Mouse (Mus musculus) stomach, embryonic 15.5 days (tissue): ENCODE data around the gene Slc51b. TPM values are rescaled to one million over a fixed set of nuclear protein-coding genes. Genes with fewer than 3 reads are reported as not detected.

ENCODE experiments used
- ATAC-seq: fragments of 200-750 bp; cut with Nextera tagmentation; 2 replicates; pipeline ENCODE4 v1.8.0; 2017; ENCODE audit warnings: low read depth, moderate number of reproducible peaks, moderate TSS enrichment; ENCODE audit not compliant: insufficient read depth, low FRiP score
- H3K27ac ChIP-seq: fragments of 300-500 bp; sonication (generic); 2 replicates; pipeline ENCODE4 v1.5.1; 2015; ENCODE audit warnings: mild to moderate bottlenecking, inconsistent platforms
- H3K27me3 ChIP-seq: fragments of 300-500 bp; sonication (generic); replicated peaks from 2 replicates; pipeline ENCODE4 v1.6.1; 2015; ENCODE audit warnings: inconsistent platforms
- H3K36me3 ChIP-seq: fragments of 300-500 bp; sonication (generic); 2 replicates; pipeline ENCODE4 v1.6.1; 2015; ENCODE audit warnings: inconsistent platforms
- H3K4me1 ChIP-seq: fragments of 300-500 bp; sonication (generic); 2 replicates; pipeline ENCODE4 v1.6.1; 2015; ENCODE audit warnings: inconsistent platforms
- H3K4me2 ChIP-seq: fragments of 300-500 bp; sonication (generic); 2 replicates; pipeline ENCODE4 v1.6.1; 2015; ENCODE audit warnings: mild to moderate bottlenecking, inconsistent platforms
- H3K4me3 ChIP-seq: fragments of 300-500 bp; sonication (generic); replicated peaks from 2 replicates; pipeline ENCODE4 v1.5.1; 2015; ENCODE audit warnings: inconsistent platforms
- H3K9ac ChIP-seq: fragments of 300-500 bp; sonication (generic); 2 replicates; pipeline ENCODE4 v1.6.1; 2015; ENCODE audit warnings: inconsistent platforms
- H3K9me3 ChIP-seq: fragments of 300-500 bp; sonication (generic); 2 replicates; pipeline ENCODE4 v1.6.1; 2016; ENCODE audit warnings: inconsistent platforms
- WGBS: fragments of 180-500 bp; shearing (Covaris S2); methylation state at CpG from one replicate; pipeline ENCODE4 v1.1.7; 2015; 5-methylcytosine and 5-hydroxymethylcytosine counted together
- polyA plus RNA-seq: library from polyadenylated mRNA; unstranded; fragments of >200 nt; fragmentation: Nextera tagmentation; extraction: Ambion mirVana; gene quantifications from 2 replicates; pipeline ENCODE4 v1.2.1, GENCODE M21; 2015

Gene Slc51b
- polyA plus RNA-seq, 1 experiment from 2014 or later: 1.6 TPM

GRCm38 (mm10) chr9:65407861-65408260 is 14.9 kb downstream of the Slc51b start:
- no peak for ATAC-seq
- Histone ChIP-seq H3K9me3 (no peaks in the 10 kb centered on the region), H3K9ac (no peak overlapping the region), H3K4me2 (no peak overlapping the region), H3K4me1 (0 out of 2 replicates have a peak, but pooled peaks cover 5% of the 10 kb centered on the region), H3K4me3 (no peak overlapping the region), H3K27me3 (no peaks in the 10 kb centered on the region), H3K36me3 (no peaks in the 10 kb centered on the region), H3K27ac (no peak overlapping the region)
- WGBS: 57% methylated on average over 3 of the region's 3 CpGs

DNA sequence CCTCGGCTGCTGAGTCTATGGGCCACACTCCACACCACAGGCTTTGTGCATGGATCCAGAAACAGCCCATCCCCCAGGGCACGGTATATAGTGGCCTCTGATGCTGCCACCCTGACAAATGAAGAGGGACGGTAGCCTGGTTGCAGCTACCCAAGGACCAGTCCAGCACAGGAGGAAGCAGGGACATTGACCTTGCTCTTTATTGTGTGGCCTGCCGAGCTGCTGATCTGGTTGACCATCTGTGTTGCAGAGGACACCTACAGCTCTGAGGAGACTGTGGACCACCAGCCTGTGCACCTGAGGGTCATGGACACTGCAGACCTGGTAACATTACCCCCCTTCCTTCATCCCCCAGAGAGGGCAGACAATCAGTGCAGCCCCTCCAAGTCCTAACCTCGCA is 15.4 kb downstream of the Slc51b start:
- no peak for ATAC-seq
- Histone ChIP-seq H3K9ac (no peak overlapping the region), H3K4me2 (no peak overlapping the region), H3K9me3 (no peaks in the 10 kb centered on the region), H3K27ac (no peak overlapping the region), H3K36me3 (no peaks in the 10 kb centered on the region), H3K4me1 (0 out of 2 replicates have a peak, but pooled peaks cover 5% of the 10 kb centered on the region), H3K27me3 (no peaks in the 10 kb centered on the region), H3K4me3 (no peak overlapping the region)
- WGBS: 67% methylated on average over 5 of the region's 5 CpGs

DNA sequence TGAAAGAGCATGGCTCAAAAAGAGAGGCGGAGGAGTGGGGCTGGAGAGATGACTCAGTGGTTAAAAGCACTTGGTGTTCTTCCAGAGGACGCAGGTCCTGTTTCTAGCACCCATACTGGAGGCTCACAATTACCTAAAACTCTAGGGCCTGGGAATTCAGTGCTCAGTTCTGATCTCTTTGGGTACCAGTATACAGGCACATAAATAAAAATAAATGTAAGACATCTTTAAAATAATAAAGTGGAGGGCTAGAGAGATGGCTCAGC is 17.6 kb downstream of the Slc51b start:
- no peak for ATAC-seq
- Histone ChIP-seq H3K4me3 (no peak overlapping the region), H3K36me3 (no peaks in the 10 kb centered on the region), H3K27ac (no peak overlapping the region), H3K9me3 (no peaks in the 10 kb centered on the region), H3K9ac (no peak overlapping the region), H3K27me3 (no peaks in the 10 kb centered on the region), H3K4me1 (0 out of 2 replicates have a peak, but pooled peaks cover 5% of the 10 kb centered on the region), H3K4me2 (no peak overlapping the region)
- WGBS: 79% methylated on average over 2 of the region's 2 CpGs

GRCm38 (mm10) chr9:65404331-65405183 is 18.2 kb downstream of the Slc51b start:
- Histone ChIP-seq H3K9ac (no peak overlapping the region), H3K27me3 (no peaks in the 10 kb centered on the region), H3K36me3 (no peaks in the 10 kb centered on the region), H3K27ac (no peak overlapping the region), H3K4me3 (no peak overlapping the region), H3K9me3 (no peaks in the 10 kb centered on the region), H3K4me1 (0 out of 2 replicates have a peak, but pooled peaks cover 5% of the 10 kb centered on the region), H3K4me2 (no peak overlapping the region)
- 62% methylated on average over 15 of the region's 15 CpGs for WGBS
- no peak for ATAC-seq

GRCm38 (mm10) chr9:65399934-65400333 is 22.8 kb downstream of the Slc51b start:
- Histone ChIP-seq H3K4me2 (no peak overlapping the region), H3K27me3 (no peaks in the 10 kb centered on the region), H3K9me3 (no peaks in the 10 kb centered on the region), H3K27ac (no peak overlapping the region), H3K9ac (no peak overlapping the region), H3K36me3 (no peaks in the 10 kb centered on the region), H3K4me3 (no peak overlapping the region), H3K4me1 (0 out of 2 replicates have a peak, but pooled peaks cover 10% of the 10 kb centered on the region)
- ATAC-seq: no peak
- WGBS: 84% methylated on average over 6 of the region's 6 CpGs

DNA sequence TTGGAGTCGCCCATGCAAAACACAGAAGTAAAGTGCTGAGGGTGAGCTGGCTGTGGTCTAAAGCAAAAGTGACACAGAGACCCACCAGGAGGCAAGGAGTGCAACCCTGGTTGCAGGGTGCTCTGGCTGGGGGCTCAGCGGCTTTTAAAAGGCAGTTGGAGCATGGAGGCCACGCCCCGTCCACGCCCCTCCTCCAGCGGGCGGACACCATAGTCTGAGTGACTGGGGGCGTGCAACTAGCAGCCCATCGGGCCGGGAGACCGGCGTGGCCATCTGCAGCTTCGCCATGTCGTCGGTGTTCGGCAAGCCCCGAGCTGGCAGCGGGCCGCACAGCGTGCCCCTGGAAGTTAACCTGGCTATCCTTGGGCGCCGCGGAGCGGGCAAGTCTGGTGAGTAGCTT is 24.5 kb downstream of the Slc51b start, which contains the start of gene Rasl12:
Rasl12 (plus strand) TSS at position 228 of the 400 bp plus-strand sequence.
- peak; percentile 41; the same call in 1 of the 2 replicates for ATAC-seq
- WGBS: 0% methylated on average over 22 of the region's 24 CpGs
- H3K9ac ChIP-seq: peak within 1 kb of the TSS; percentile 26; the same call in 1 of the 2 replicates
- peak within 1 kb of the TSS; percentile 50 for H3K4me3 ChIP-seq
- peak within 1 kb of the TSS; percentile 90 for H3K4me2 ChIP-seq
- 0 out of 2 replicates have a peak, but pooled peaks cover 5% of the 10 kb centered on the region for H3K4me1 ChIP-seq
- no peaks in the 10 kb centered on the region for H3K9me3 ChIP-seq
- no peak within 1 kb of the TSS for H3K27ac ChIP-seq
- no peaks in the 10 kb centered on the region for H3K36me3 ChIP-seq
- no peaks in the 10 kb centered on the region for H3K27me3 ChIP-seq

GRCm38 (mm10) chr9:65394360-65394759 is 28.4 kb downstream of the Slc51b start:
- Histone ChIP-seq H3K4me3 (no peak overlapping the region), H3K4me2 (no peak overlapping the region), H3K27me3 (peaks cover 34% of the 10 kb centered on the region), H3K36me3 (no peaks in the 10 kb centered on the region), H3K9ac (no peak overlapping the region), H3K27ac (no peak overlapping the region), H3K4me1 (peaks cover 12% of the 10 kb centered on the region; the same call in 1 of the 2 replicates), H3K9me3 (no peaks in the 10 kb centered on the region)
- ATAC-seq: peak; percentile 20; the same call in 1 of the 2 replicates
- WGBS: 58% methylated on average over 2 of the region's 2 CpGs

- H3K27me3 ChIP-seq: peaks cover 39% of the 10 kb centered on the region
These were observed 29.1 kb downstream of the Slc51b start for GRCm38 (mm10) chr9:65393606-65394005.

DNA sequence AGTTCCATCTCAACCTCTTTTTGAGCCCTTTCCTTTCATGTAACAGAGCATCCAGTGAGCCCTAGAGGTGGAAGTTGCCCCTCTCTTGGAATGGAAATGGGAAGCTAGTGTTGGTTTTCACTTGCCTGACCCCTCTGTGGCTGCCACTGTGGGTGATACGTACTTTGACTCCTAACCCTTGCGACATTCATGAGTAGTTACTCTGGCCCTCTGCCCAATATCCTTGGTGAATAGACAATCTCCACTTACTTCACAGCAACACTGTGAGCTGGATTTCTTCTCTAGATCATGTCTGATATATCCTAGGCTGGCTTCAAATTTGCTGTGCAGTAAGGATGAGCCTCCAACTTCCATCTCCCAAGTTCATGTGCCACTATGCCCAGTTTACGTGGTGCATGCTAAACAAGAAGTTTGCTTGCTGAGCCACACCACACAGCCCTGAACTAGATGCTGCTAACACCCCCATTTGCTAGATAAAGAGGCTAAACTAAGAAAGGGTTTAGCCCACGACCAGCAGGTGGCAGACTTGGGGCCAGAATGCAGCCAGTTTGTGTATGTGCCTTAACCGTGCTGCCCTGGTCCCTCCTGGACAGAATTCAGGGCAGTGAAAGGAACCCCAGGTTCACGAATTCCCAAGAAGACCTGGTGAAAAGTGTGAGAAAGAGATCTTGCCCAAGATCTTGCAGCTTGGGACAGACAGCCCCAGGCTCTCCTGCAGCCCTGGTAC is 30.0 kb downstream of the Slc51b start:
- no peaks in the 10 kb centered on the region for H3K36me3 ChIP-seq
- WGBS: 21% methylated on average over 6 of the region's 6 CpGs
- ATAC-seq: peak; percentile 12; the same call in 1 of the 2 replicates
- H3K4me2 ChIP-seq: no peak overlapping the region
- H3K4me1 ChIP-seq: peaks cover 7% of the 10 kb centered on the region; the same call in 1 of the 2 replicates
- no peaks in the 10 kb centered on the region for H3K9me3 ChIP-seq
- no peak overlapping the region for H3K27ac ChIP-seq
- H3K9ac ChIP-seq: no peak overlapping the region
- H3K27me3 ChIP-seq: peaks cover 39% of the 10 kb centered on the region
- H3K4me3 ChIP-seq: no peak overlapping the region

More at GRCm38 (mm10) chr9:65393606-65394005, 29.1 kb downstream of the Slc51b start:
- Histone ChIP-seq H3K36me3 (no peaks in the 10 kb centered on the region), H3K4me3 (no peak overlapping the region), H3K27ac (no peak overlapping the region), H3K9ac (no peak overlapping the region), H3K4me1 (peaks cover 12% of the 10 kb centered on the region; the same call in 1 of the 2 replicates), H3K9me3 (no peaks in the 10 kb centered on the region), H3K4me2 (no peak overlapping the region)
- no peak for ATAC-seq
- 44% methylated on average over 2 of the region's 2 CpGs for WGBS

DNA sequence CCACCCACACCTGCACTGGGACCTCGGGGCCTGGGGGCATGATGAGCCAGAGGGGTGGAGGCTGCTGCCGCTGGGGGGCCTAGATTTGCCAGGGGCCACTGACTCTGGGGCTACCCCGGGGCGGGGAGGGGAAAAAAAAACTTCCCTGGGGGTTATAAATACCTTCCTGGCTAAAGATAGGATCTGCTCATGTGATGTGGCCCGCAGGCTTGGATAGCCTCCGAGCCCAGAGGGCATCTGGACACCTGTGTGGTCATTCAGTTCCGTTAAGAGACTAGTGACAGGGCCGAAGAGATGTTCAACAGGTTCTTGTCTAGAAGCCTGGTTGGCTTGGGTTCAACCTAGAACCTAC is 31.2 kb downstream of the Slc51b start, which contains the start of gene Kbtbd13:
Kbtbd13 (minus strand) TSS at position 40 of the 352 bp plus-strand sequence.
- Histone ChIP-seq H3K4me1 (peaks cover 10% of the 10 kb centered on the region), H3K36me3 (no peaks in the 10 kb centered on the region), H3K9me3 (no peaks in the 10 kb centered on the region), H3K9ac (no peak within 1 kb of the TSS), H3K27ac (no peak within 1 kb of the TSS), H3K27me3 (peaks cover 39% of the 10 kb centered on the region), H3K4me2 (peak within 1 kb of the TSS; percentile 78), H3K4me3 (peak within 1 kb of the TSS; percentile 45)
- 38% methylated on average over 8 of the region's 8 CpGs for WGBS
- ATAC-seq: no peak

DNA sequence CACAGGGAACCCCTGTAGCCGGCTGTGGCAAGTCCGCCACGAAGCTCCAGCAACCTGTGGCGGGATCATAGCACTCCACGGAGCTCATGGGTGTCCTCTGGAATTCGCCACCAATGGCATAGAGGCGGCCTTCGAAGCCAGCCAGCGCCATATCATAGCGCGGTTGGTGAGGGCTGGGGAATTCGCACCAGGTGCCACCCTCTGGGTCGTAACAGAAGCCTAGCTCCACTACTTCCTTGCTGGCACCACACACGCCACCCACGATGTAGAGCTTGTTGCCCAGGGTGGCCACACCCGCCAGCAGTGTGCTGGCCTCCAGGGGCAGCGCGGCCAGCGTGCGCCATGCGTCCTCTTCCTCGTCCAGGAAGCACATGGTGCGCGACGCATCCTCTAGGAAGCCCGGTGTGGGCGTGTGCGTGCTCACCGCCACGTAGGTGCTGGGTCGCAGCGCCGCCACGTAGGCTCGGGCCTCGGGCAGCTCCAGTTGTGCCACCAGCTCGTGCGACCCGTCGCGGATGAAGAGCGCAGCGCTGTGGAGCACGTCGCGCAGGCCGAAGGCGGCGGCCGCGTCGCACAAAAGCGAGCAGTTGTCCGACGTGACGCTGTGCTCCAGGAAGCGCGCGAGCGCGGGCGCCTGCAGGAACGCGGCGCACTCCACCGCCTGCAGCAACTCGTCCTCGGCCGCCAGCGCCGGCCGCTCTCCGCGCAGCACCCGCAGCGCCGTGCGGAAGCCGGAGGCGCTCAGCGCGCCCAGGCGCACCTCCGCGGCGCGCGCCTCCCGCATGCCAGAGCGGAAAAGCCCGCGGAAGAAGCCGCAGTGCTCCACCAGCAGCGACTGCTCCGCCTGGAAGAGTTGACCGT is 31.8 kb downstream of the Slc51b start:
- no peak overlapping the region for H3K27ac ChIP-seq

More for the DNA sequence above, 31.8 kb downstream of the Slc51b start:
- peaks cover 16% of the 10 kb centered on the region for H3K4me1 ChIP-seq
- peak overlapping the region; percentile 78 for H3K4me2 ChIP-seq
- H3K27me3 ChIP-seq: peaks cover 39% of the 10 kb centered on the region
- H3K9ac ChIP-seq: no peak overlapping the region
- H3K36me3 ChIP-seq: no peaks in the 10 kb centered on the region
- peak overlapping the region; percentile 45 for H3K4me3 ChIP-seq
- no peaks in the 10 kb centered on the region for H3K9me3 ChIP-seq
- no peak for ATAC-seq
- WGBS: 16% methylated on average over 94 of the region's 96 CpGs
